Mouse (Mus musculus): ENCODE measurements at regions not wholly inside any gene's neighbourhood (a gene's known extent, or its start where the extent isn't known, plus 50 kb on each side); places are given as distances from the start of the nearest gene placed in this dataset.

DNA sequence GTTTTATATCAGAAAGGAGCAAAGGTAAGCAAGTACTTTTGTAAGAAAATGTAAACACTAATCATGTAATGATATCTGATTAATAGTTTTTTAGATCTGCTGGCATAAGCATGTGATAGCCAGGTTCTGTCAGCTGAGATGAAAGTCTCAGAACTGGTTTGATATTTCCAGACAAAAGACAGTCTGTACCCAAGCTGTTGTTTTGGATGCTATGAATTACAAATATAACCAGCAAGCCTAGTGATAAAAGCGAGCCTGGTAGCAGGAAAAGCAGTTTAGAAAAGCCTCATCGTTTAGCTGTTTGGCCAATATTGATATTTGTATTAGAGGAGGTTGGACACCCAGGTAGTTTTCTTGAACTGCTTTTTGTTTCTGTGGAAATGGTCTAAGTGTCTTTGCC lies 290.6 kb downstream of the Gpam start:
- Histone ChIP-seq H3K4me2 (ENCODE audit: low read depth) (no peak overlapping the region), H3K79me2 (ENCODE audit: control insufficient read depth, insufficient read depth) (no peaks in the 10 kb centered on the region), H3ac (ENCODE audit: control insufficient read depth, insufficient read length) (no peak overlapping the region), H3K36me3 (ENCODE audit: control insufficient read depth, insufficient read depth) (no peaks in the 10 kb centered on the region), H3K4me3 (no peak overlapping the region), H3K27me3 (ENCODE audit: control insufficient read depth, insufficient read depth, insufficient read length) (no peaks in the 10 kb centered on the region)
- TF ChIP-seq TCF3 (IDR thresholded peaks at IDR 0.05; ENCODE audit: insufficient read length, low read depth) = no peak
- TF ChIP-seq POLR2A (IDR thresholded peaks at IDR 0.05; ENCODE audit: insufficient read length, low read depth) = no peak
- TF ChIP-seq USF1 (IDR thresholded peaks at IDR 0.05; ENCODE audit: low read depth) = no peak
- TF ChIP-seq TCF12 (IDR thresholded peaks at IDR 0.05; ENCODE audit: insufficient read depth, poor library complexity, severe bottlenecking) = no peak
- TF ChIP-seq E2F4 (IDR thresholded peaks at IDR 0.05; ENCODE audit: insufficient read depth) = no peak
- no peak for TF ChIP-seq REST (IDR thresholded peaks at IDR 0.05; ENCODE audit: insufficient read depth, insufficient read length)
- TF ChIP-seq POLR2AphosphoS2 (IDR thresholded peaks at IDR 0.05; ENCODE audit: insufficient read length, low read depth) = no peak

DNA sequence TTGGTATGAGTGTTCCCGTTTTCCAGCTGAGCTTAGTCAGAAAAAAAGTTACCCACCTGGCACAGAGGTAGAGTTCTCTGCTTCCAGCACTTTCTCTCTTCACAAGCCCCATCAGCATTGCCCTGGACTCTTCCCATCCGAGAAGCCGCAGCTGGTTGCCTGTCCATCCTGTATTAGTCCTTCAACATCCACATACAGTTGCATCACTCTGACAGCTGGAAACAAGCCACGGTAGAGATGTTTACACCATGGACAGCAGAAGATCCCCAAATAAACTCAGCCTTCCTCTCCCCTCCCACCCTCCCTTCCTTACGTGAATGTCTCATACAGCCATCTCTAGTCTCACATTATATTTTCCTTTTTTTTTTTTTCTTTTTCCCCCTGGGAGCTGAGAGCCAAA lies 304.9 kb downstream of the Gpam start:
- no peak for TF ChIP-seq MAX (IDR thresholded peaks at IDR 0.05; ENCODE audit: low read depth)
- TF ChIP-seq E2F4 (IDR thresholded peaks at IDR 0.05; ENCODE audit: insufficient read depth) = no peak
- no peak for TF ChIP-seq TCF12 (IDR thresholded peaks at IDR 0.05; ENCODE audit: insufficient read depth, poor library complexity, severe bottlenecking)
- TF ChIP-seq POLR2AphosphoS2 (IDR thresholded peaks at IDR 0.05; ENCODE audit: insufficient read length, low read depth) = no peak
- no peak for TF ChIP-seq REST (IDR thresholded peaks at IDR 0.05; ENCODE audit: insufficient read depth, insufficient read length)
- TF ChIP-seq USF1 (IDR thresholded peaks at IDR 0.05; ENCODE audit: low read depth) = no peak
- TF ChIP-seq MYOD1 (IDR thresholded peaks at IDR 0.05; ENCODE audit: control insufficient read depth in 1 of 3, insufficient read length in 2 of 3, low read depth in 2 of 3) = no peak
- no peak for TF ChIP-seq MYOG (IDR thresholded peaks at IDR 0.05; ENCODE audit: control insufficient read depth in 1 of 3, insufficient read depth in 1 of 3, insufficient read length in 2 of 3, low read depth in 2 of 3)
- TF ChIP-seq CEBPB (IDR thresholded peaks at IDR 0.05; ENCODE audit: insufficient read depth, poor library complexity, severe bottlenecking) = no peak
- no peak for TF ChIP-seq POLR2A (IDR thresholded peaks at IDR 0.05; ENCODE audit: insufficient read length, low read depth)
- TF ChIP-seq TCF3 (IDR thresholded peaks at IDR 0.05; ENCODE audit: insufficient read length, low read depth) = no peak
- no peak for TF ChIP-seq SRF (IDR thresholded peaks at IDR 0.05; ENCODE audit: control insufficient read depth, insufficient read length, low read depth)
- H3K36me3 ChIP-seq (ENCODE audit: control insufficient read depth, insufficient read depth) = no peaks in the 10 kb centered on the region
- no peak overlapping the region for H3K4me2 ChIP-seq (ENCODE audit: low read depth)
- H3K4me3 ChIP-seq = no peak overlapping the region
- H3K27me3 ChIP-seq (ENCODE audit: control insufficient read depth, insufficient read depth, insufficient read length) = no peaks in the 10 kb centered on the region
- H3ac ChIP-seq (ENCODE audit: control insufficient read depth, insufficient read length) = no peak overlapping the region
- no peaks in the 10 kb centered on the region for H3K79me2 ChIP-seq (ENCODE audit: control insufficient read depth, insufficient read depth)

DNA sequence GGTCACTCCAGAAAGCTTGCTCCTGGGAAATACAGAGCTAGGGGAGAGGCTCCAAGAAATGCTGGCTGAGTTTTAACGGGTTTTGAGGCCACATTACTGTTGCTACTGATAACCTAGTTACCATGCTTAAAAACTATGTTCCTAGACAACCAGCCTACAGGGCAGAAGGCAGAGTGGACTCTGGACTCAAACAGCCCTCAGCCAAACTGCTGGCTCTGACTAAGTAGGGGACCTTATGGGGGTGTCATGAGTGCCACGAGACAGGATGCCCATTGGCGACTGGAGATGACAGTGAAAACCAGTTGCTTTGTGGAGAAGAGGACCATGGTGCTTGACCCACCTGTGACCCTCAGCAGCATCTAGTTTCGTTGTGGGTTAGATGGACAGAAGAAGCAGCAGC lies 306.5 kb downstream of the Gpam start:
- no peaks in the 10 kb centered on the region for H3K27me3 ChIP-seq (ENCODE audit: control insufficient read depth, insufficient read depth, insufficient read length)
- H3K4me3 ChIP-seq = no peak overlapping the region
- H3ac ChIP-seq (ENCODE audit: control insufficient read depth, insufficient read length) = no peak overlapping the region
- no peak overlapping the region for H3K4me2 ChIP-seq (ENCODE audit: low read depth)
- no peaks in the 10 kb centered on the region for H3K79me2 ChIP-seq (ENCODE audit: control insufficient read depth, insufficient read depth)
- no peaks in the 10 kb centered on the region for H3K36me3 ChIP-seq (ENCODE audit: control insufficient read depth, insufficient read depth)
- TF ChIP-seq MYOD1 (IDR thresholded peaks at IDR 0.05; ENCODE audit: control insufficient read depth in 1 of 3, insufficient read length in 2 of 3, low read depth in 2 of 3) (no peak), E2F4 (IDR thresholded peaks at IDR 0.05; ENCODE audit: insufficient read depth) (no peak), CEBPB (IDR thresholded peaks at IDR 0.05; ENCODE audit: insufficient read depth, poor library complexity, severe bottlenecking) (no peak), POLR2AphosphoS2 (IDR thresholded peaks at IDR 0.05; ENCODE audit: insufficient read length, low read depth) (no peak), USF1 (IDR thresholded peaks at IDR 0.05; ENCODE audit: low read depth) (no peak), MAX (IDR thresholded peaks at IDR 0.05; ENCODE audit: low read depth) (no peak), REST (IDR thresholded peaks at IDR 0.05; ENCODE audit: insufficient read depth, insufficient read length) (no peak), POLR2A (IDR thresholded peaks at IDR 0.05; ENCODE audit: insufficient read length, low read depth) (no peak), SRF (IDR thresholded peaks at IDR 0.05; ENCODE audit: control insufficient read depth, insufficient read length, low read depth) (no peak), TCF12 (IDR thresholded peaks at IDR 0.05; ENCODE audit: insufficient read depth, poor library complexity, severe bottlenecking) (no peak), TCF3 (IDR thresholded peaks at IDR 0.05; ENCODE audit: insufficient read length, low read depth) (no peak), MYOG (IDR thresholded peaks at IDR 0.05; ENCODE audit: control insufficient read depth in 1 of 3, insufficient read depth in 1 of 3, insufficient read length in 2 of 3, low read depth in 2 of 3) (no peak)

GRCm38 (mm10) chr19:54801123-54801742 lies 325.8 kb downstream of the Gpam start:
- no peaks in the 10 kb centered on the region for H3K27me3 ChIP-seq (ENCODE audit: control insufficient read depth, insufficient read depth, insufficient read length)
- TF ChIP-seq CEBPB (IDR thresholded peaks at IDR 0.05; ENCODE audit: insufficient read depth, poor library complexity, severe bottlenecking) = no peak
- TF ChIP-seq E2F4 (IDR thresholded peaks at IDR 0.05; ENCODE audit: insufficient read depth) = no peak
- no peak for TF ChIP-seq TCF12 (IDR thresholded peaks at IDR 0.05; ENCODE audit: insufficient read depth, poor library complexity, severe bottlenecking)
- no peak for TF ChIP-seq POLR2A (IDR thresholded peaks at IDR 0.05; ENCODE audit: insufficient read length, low read depth)
- no peak for TF ChIP-seq USF1 (IDR thresholded peaks at IDR 0.05; ENCODE audit: low read depth)
- TF ChIP-seq MYOG (IDR thresholded peaks at IDR 0.05; ENCODE audit: control insufficient read depth in 1 of 3, insufficient read depth in 1 of 3, insufficient read length in 2 of 3, low read depth in 2 of 3) = no peak
- no peak for TF ChIP-seq REST (IDR thresholded peaks at IDR 0.05; ENCODE audit: insufficient read depth, insufficient read length)
- TF ChIP-seq TCF3 (IDR thresholded peaks at IDR 0.05; ENCODE audit: insufficient read length, low read depth) = no peak
- TF ChIP-seq MAX (IDR thresholded peaks at IDR 0.05; ENCODE audit: low read depth) = no peak
- no peak for TF ChIP-seq SRF (IDR thresholded peaks at IDR 0.05; ENCODE audit: control insufficient read depth, insufficient read length, low read depth)
- TF ChIP-seq MYOD1 (IDR thresholded peaks at IDR 0.05; ENCODE audit: control insufficient read depth in 1 of 3, insufficient read length in 2 of 3, low read depth in 2 of 3) = no peak
- TF ChIP-seq POLR2AphosphoS2 (IDR thresholded peaks at IDR 0.05; ENCODE audit: insufficient read length, low read depth) = no peak
- no peak overlapping the region for H3K4me3 ChIP-seq
- no peak overlapping the region for H3K4me2 ChIP-seq (ENCODE audit: low read depth)
- no peak overlapping the region for H3ac ChIP-seq (ENCODE audit: control insufficient read depth, insufficient read length)
- H3K36me3 ChIP-seq (ENCODE audit: control insufficient read depth, insufficient read depth) = no peaks in the 10 kb centered on the region
- no peaks in the 10 kb centered on the region for H3K79me2 ChIP-seq (ENCODE audit: control insufficient read depth, insufficient read depth)

All from myocyte (in vitro differentiated cells).